Mouse (Mus musculus): ENCODE results near the gene Pkm.
A peak's percentile ranks its signal among the peaks of the same experiment; 100 is the strongest.

Gene Pkm

GRCm38 (mm10) chr9:59666016-59666415 lies 9.8 kb downstream of the Pkm start:
- DNase-seq (ENCODE audit: low spot score), result no peak

GRCm38 (mm10) chr9:59666813-59667212 lies 10.6 kb downstream of the Pkm start:
- DNase-seq (ENCODE audit: low spot score), result no peak

- DNase-seq (ENCODE audit: low spot score), result no peak
These were observed 11.1 kb downstream of the Pkm start for GRCm38 (mm10) chr9:59667250-59667649.

- no peak for DNase-seq (ENCODE audit: low spot score)
These were observed 11.7 kb downstream of the Pkm start for GRCm38 (mm10) chr9:59667904-59668303.

GRCm38 (mm10) chr9:59668473-59668872 lies 12.3 kb downstream of the Pkm start:
- DNase-seq (ENCODE audit: low spot score), result no peak

GRCm38 (mm10) chr9:59669172-59669571 lies 13.0 kb downstream of the Pkm start:
- no peak for DNase-seq (ENCODE audit: low spot score)

- DNase-seq (ENCODE audit: low spot score), result no peak
These were observed 16.2 kb downstream of the Pkm start for GRCm38 (mm10) chr9:59672195-59672894.

- no peak for DNase-seq (ENCODE audit: low spot score)
These were observed 17.3 kb downstream of the Pkm start for GRCm38 (mm10) chr9:59673427-59673826.

GRCm38 (mm10) chr9:59675598-59675997 lies 19.4 kb downstream of the Pkm start:
- no peak for DNase-seq (ENCODE audit: low spot score)

- no peak for DNase-seq (ENCODE audit: low spot score)
These were observed 22.1 kb downstream of the Pkm start for GRCm38 (mm10) chr9:59678313-59678712.

- peak; percentile 69 for DNase-seq (ENCODE audit: low spot score)
These were observed 23.7 kb downstream of the Pkm start, which contains the start of gene Gramd2 for GRCm38 (mm10) chr9:59679678-59680533. TSS of gene Gramd2 (plus strand) at chr9:59680144.

GRCm38 (mm10) chr9:59680534-59680875 lies 24.3 kb downstream of the Pkm start:
- DNase-seq (ENCODE audit: low spot score), result no peak

GRCm38 (mm10) chr9:59684020-59684419 lies 27.9 kb downstream of the Pkm start:
- no peak for DNase-seq (ENCODE audit: low spot score)

- no peak for DNase-seq (ENCODE audit: low spot score)
These were observed 31.4 kb downstream of the Pkm start for GRCm38 (mm10) chr9:59687416-59688046.

GRCm38 (mm10) chr9:59691635-59692094 lies 35.5 kb downstream of the Pkm start:
- peak; percentile 81 for DNase-seq (ENCODE audit: low spot score)

GRCm38 (mm10) chr9:59692145-59692544 lies 36.0 kb downstream of the Pkm start:
- no peak for DNase-seq (ENCODE audit: low spot score)

GRCm38 (mm10) chr9:59694571-59695450 lies 38.6 kb downstream of the Pkm start:
- DNase-seq (ENCODE audit: low spot score), result no peak

GRCm38 (mm10) chr9:59695451-59695813 lies 39.3 kb downstream of the Pkm start:
- no peak for DNase-seq (ENCODE audit: low spot score)

GRCm38 (mm10) chr9:59696381-59696780 lies 40.2 kb downstream of the Pkm start:
- DNase-seq (ENCODE audit: low spot score), result no peak

- no peak for DNase-seq (ENCODE audit: low spot score)
These were observed 44.9 kb downstream of the Pkm start for GRCm38 (mm10) chr9:59701094-59701493.

GRCm38 (mm10) chr9:59703099-59703498 lies 46.9 kb downstream of the Pkm start:
- no peak for DNase-seq (ENCODE audit: low spot score)

All from ovary, postnatal 14 days (tissue).